Mouse (Mus musculus) erythroblast, embryonic 14.5 days (primary cell): ENCODE results near the gene Krt33a.

Experiments
- GATA1 ChIP-seq: IDR thresholded peaks from 2 replicates; pipeline ENCODE4 v1.6.1; 2012; ENCODE audit warnings: low read length, inconsistent platforms, mixed read lengths
- TAL1 ChIP-seq: IDR thresholded peaks from 3 replicates; pipeline ENCODE4 v1.6.1; 2012; ENCODE audit warnings: low read length, inconsistent platforms, mixed read lengths

GRCm38 (mm10) chr11:100050451-100050850 lies 34.4 kb upstream of the Krt33a start, which contains the start of gene Krt31:
- TF ChIP-seq GATA1: no peak
- no peak for TF ChIP-seq TAL1
